Mouse (Mus musculus) MEL (cell line): ENCODE data around the gene Fam210b. TPM values are rescaled to one million over a fixed set of nuclear protein-coding genes. Genes with fewer than 3 reads are reported as not detected.

Source experiments
- DNase-seq: peaks from one replicate; pipeline ENCODE4 v3.0.0; 2011; ENCODE audit warnings: low read depth, low spot score
- H3K27ac ChIP-seq: 2 replicates; pipeline ENCODE4 v1.5.1; 2012; ENCODE audit warnings: low read depth, mild to moderate bottlenecking, control low read depth, low read length, moderate library complexity; ENCODE audit not compliant: control insufficient read depth
- H3K27me3 ChIP-seq, 2 experiments: fragments of 150-350 bp in 1 of 2; sonication (generic) in 1 of 2; 2 replicates each; pipeline ENCODE4 v1.6.1; 2012; ENCODE audit warnings: low read length in 2 of 2, mild to moderate bottlenecking in 2 of 2, improper control_type of control experiment in 1 of 2, moderate library complexity in 1 of 2; ENCODE audit not compliant: insufficient read depth in 2 of 2, control insufficient read depth in 1 of 2
- H3K36me3 ChIP-seq, 2 experiments: 2 replicates each; pipeline ENCODE4 v1.6.1; 2012 to 2014; ENCODE audit warnings: low read length in 2 of 2, improper control_type of control experiment in 1 of 2, inconsistent platforms in 1 of 2, mild to moderate bottlenecking in 1 of 2; ENCODE audit not compliant: insufficient read depth in 2 of 2, control insufficient read depth in 1 of 2
- H3K4me1 ChIP-seq, 2 experiments: fragments of 150-350 bp in 1 of 2; sonication (generic) in 1 of 2; 2 replicates each; pipeline ENCODE4 v1.6.1; 2012; ENCODE audit warnings: low read length in 2 of 2, improper control_type of control experiment in 1 of 2, mild to moderate bottlenecking in 1 of 2; ENCODE audit not compliant: insufficient read depth in 2 of 2, control insufficient read depth in 1 of 2
- H3K4me3 ChIP-seq, 2 experiments: fragments of 150-350 bp in 1 of 2; sonication (generic) in 1 of 2; 2 replicates each; pipeline ENCODE4 v1.5.1; 2012; ENCODE audit warnings: low read depth in 2 of 2, low read length in 2 of 2, mild to moderate bottlenecking in 2 of 2, moderate library complexity in 2 of 2, control low read depth in 1 of 2, improper control_type of control experiment in 1 of 2; ENCODE audit not compliant: control insufficient read depth in 1 of 2, insufficient read depth in 1 of 2
- H3K79me2 ChIP-seq: 2 replicates; pipeline ENCODE4 v1.6.1; 2012; ENCODE audit warnings: mild to moderate bottlenecking, low read length, moderate library complexity; ENCODE audit not compliant: control insufficient read depth, poor library complexity, insufficient read depth
- H3K9ac ChIP-seq: 2 replicates; pipeline ENCODE4 v1.6.1; 2012; ENCODE audit warnings: low read depth, mild to moderate bottlenecking, control low read depth, low read length, moderate library complexity; ENCODE audit not compliant: control insufficient read depth, poor library complexity, severe bottlenecking
- H3K9me3 ChIP-seq: fragments of 150-350 bp; sonication (generic); replicated peaks from 2 replicates; pipeline ENCODE4 v1.6.1; 2012; ENCODE audit warnings: mild to moderate bottlenecking, low read length, improper control_type of control experiment, moderate library complexity; ENCODE audit not compliant: insufficient read depth
- CHD2 ChIP-seq: IDR thresholded peaks from 2 replicates; pipeline ENCODE4 v1.6.1; 2011; ENCODE audit warnings: low read length, improper control_type of control experiment
- CTCF ChIP-seq, 3 experiments: IDR thresholded peaks in 2 of 3; conservative IDR thresholded peaks in 1 of 3; 2 replicates each; pipeline ENCODE4 v1.5.1; 2011 to 2012; ENCODE audit warnings: low read length in 3 of 3, low read depth in 2 of 3, mild to moderate bottlenecking in 2 of 3, improper control_type of control experiment in 1 of 3, inconsistent platforms in 1 of 3, mixed read lengths in 1 of 3, moderate library complexity in 1 of 3; ENCODE audit not compliant: control insufficient read depth in 1 of 3, insufficient read depth in 1 of 3, poor library complexity in 1 of 3, severe bottlenecking in 1 of 3
- ETS1 ChIP-seq: IDR thresholded peaks from 2 replicates; pipeline ENCODE4 v1.6.1; 2012; ENCODE audit warnings: low read depth, mild to moderate bottlenecking, inconsistent platforms, low read length, improper control_type of control experiment, moderate library complexity
- GABPA ChIP-seq: IDR thresholded peaks from 2 replicates; pipeline ENCODE4 v1.6.1; 2012; ENCODE audit warnings: low read depth, mild to moderate bottlenecking, inconsistent platforms, low read length, improper control_type of control experiment, moderate library complexity
- HCFC1 ChIP-seq: IDR thresholded peaks from 2 replicates; pipeline ENCODE4 v1.6.1; 2012; ENCODE audit warnings: low read depth, mild to moderate bottlenecking, inconsistent platforms, low read length, improper control_type of control experiment, moderate library complexity
- JUND ChIP-seq: IDR thresholded peaks from 2 replicates; pipeline ENCODE4 v1.6.1; 2011; ENCODE audit warnings: low read depth, mild to moderate bottlenecking, improper control_type of control experiment, low read length
- MAFK ChIP-seq: IDR thresholded peaks from 2 replicates; pipeline ENCODE4 v1.6.1; 2011; ENCODE audit warnings: low read depth, mild to moderate bottlenecking, low read length, improper control_type of control experiment, borderline replicate concordance
- MAX ChIP-seq: IDR thresholded peaks from 2 replicates; pipeline ENCODE4 v1.6.1; 2011; ENCODE audit warnings: low read length, improper control_type of control experiment
- MAZ ChIP-seq: IDR thresholded peaks from 2 replicates; pipeline ENCODE4 v1.6.1; 2012; ENCODE audit warnings: low read depth, mild to moderate bottlenecking, inconsistent platforms, low read length, improper control_type of control experiment
- MEF2A ChIP-seq: IDR thresholded peaks from 2 replicates; pipeline ENCODE4 v1.6.1; 2014; ENCODE audit warnings: low read depth, mild to moderate bottlenecking, inconsistent platforms, low read length, improper control_type of control experiment; ENCODE audit not compliant: poor library complexity, insufficient replicate concordance, severe bottlenecking; ENCODE audit errors: extremely low read depth
- MXI1 ChIP-seq: IDR thresholded peaks from 2 replicates; pipeline ENCODE4 v1.6.1; 2011; ENCODE audit warnings: mild to moderate bottlenecking, low read depth, low read length, improper control_type of control experiment
- MYC ChIP-seq: IDR thresholded peaks from 2 replicates; pipeline ENCODE4 v1.6.1; 2011; ENCODE audit warnings: low read depth, mild to moderate bottlenecking, low read length, improper control_type of control experiment, moderate library complexity
- NELFE ChIP-seq: IDR thresholded peaks from 2 replicates; pipeline ENCODE4 v1.6.1; 2011; ENCODE audit warnings: low read depth, low read length, improper control_type of control experiment
- NRF1 ChIP-seq: IDR thresholded peaks from 2 replicates; pipeline ENCODE4 v1.6.1; 2014; ENCODE audit warnings: low read depth, mild to moderate bottlenecking, inconsistent platforms, low read length, improper control_type of control experiment, moderate library complexity; ENCODE audit not compliant: poor library complexity, insufficient read depth, severe bottlenecking
- POLR2A ChIP-seq, 2 experiments: IDR thresholded peaks; 2 replicates each; pipeline ENCODE4 v1.6.1; 2011 to 2012; ENCODE audit warnings: low read length in 2 of 2, mild to moderate bottlenecking in 2 of 2, control low read depth in 1 of 2, improper control_type of control experiment in 1 of 2, low read depth in 1 of 2, moderate library complexity in 1 of 2; ENCODE audit not compliant: control insufficient read depth in 1 of 2, insufficient read depth in 1 of 2, poor library complexity in 1 of 2
- POLR2AphosphoS2 ChIP-seq: IDR thresholded peaks from 2 replicates; pipeline ENCODE4 v1.6.1; 2011; ENCODE audit warnings: low read length, improper control_type of control experiment
- RAD21 ChIP-seq: IDR thresholded peaks from 2 replicates; pipeline ENCODE4 v1.6.1; 2011; ENCODE audit warnings: mild to moderate bottlenecking, low read depth, low read length, improper control_type of control experiment
- RCOR1 ChIP-seq: IDR thresholded peaks from 2 replicates; pipeline ENCODE4 v1.6.1; 2012; ENCODE audit warnings: low read depth, mild to moderate bottlenecking, inconsistent platforms, low read length, improper control_type of control experiment
- SIN3A ChIP-seq: IDR thresholded peaks from 2 replicates; pipeline ENCODE4 v1.6.1; 2012; ENCODE audit warnings: low read length, improper control_type of control experiment, inconsistent platforms
- SMC3 ChIP-seq: IDR thresholded peaks from 2 replicates; pipeline ENCODE4 v1.6.1; 2011; ENCODE audit warnings: low read depth, low read length, improper control_type of control experiment
- TBP ChIP-seq: IDR thresholded peaks from 2 replicates; pipeline ENCODE4 v1.8.0; 2011; ENCODE audit warnings: low read depth, low read length, improper control_type of control experiment
- TCF12 ChIP-seq: IDR thresholded peaks from 2 replicates; pipeline ENCODE4 v1.6.1; 2014; ENCODE audit warnings: low read depth, mild to moderate bottlenecking, inconsistent platforms, low read length, improper control_type of control experiment, moderate library complexity
- UBTF ChIP-seq: IDR thresholded peaks from 2 replicates; pipeline ENCODE4 v1.6.1; 2012; ENCODE audit warnings: low read depth, mild to moderate bottlenecking, inconsistent platforms, low read length, improper control_type of control experiment, moderate library complexity, borderline replicate concordance; ENCODE audit not compliant: insufficient read depth
- USF1 ChIP-seq: IDR thresholded peaks from 2 replicates; pipeline ENCODE4 v1.6.1; 2014; ENCODE audit warnings: low read depth, mild to moderate bottlenecking, inconsistent platforms, low read length, improper control_type of control experiment, moderate library complexity
- USF2 ChIP-seq, 2 experiments: IDR thresholded peaks; 2 replicates each; pipeline ENCODE4 v1.6.1; 2011 to 2012; ENCODE audit warnings: improper control_type of control experiment in 2 of 2, low read length in 2 of 2, borderline replicate concordance in 1 of 2, inconsistent platforms in 1 of 2, low read depth in 1 of 2, mild to moderate bottlenecking in 1 of 2; ENCODE audit not compliant: insufficient read depth in 1 of 2
- ZKSCAN1 ChIP-seq: IDR thresholded peaks from 2 replicates; pipeline ENCODE4 v1.6.1; 2012; ENCODE audit warnings: low read depth, mild to moderate bottlenecking, inconsistent platforms, low read length, improper control_type of control experiment, moderate library complexity
- ZMIZ1 ChIP-seq: IDR thresholded peaks from 2 replicates; pipeline ENCODE4 v1.6.1; 2012; ENCODE audit warnings: low read depth, mild to moderate bottlenecking, inconsistent platforms, low read length, improper control_type of control experiment, moderate library complexity
- ZNF384 ChIP-seq: IDR thresholded peaks from 2 replicates; pipeline ENCODE4 v1.6.1; 2012; ENCODE audit warnings: low read depth, mild to moderate bottlenecking, inconsistent platforms, low read length, improper control_type of control experiment
- polyA plus RNA-seq, 2 experiments: library from polyadenylated mRNA; stranded (reverse) in 1 of 2; unstranded in 1 of 2; fragments of >175 nt in 1 of 2; fragments of >200 nt in 1 of 2; gene quantifications; 2 replicates each; pipeline versions ENCODE4 v1.2.1 to v1.2.4; 2012; ENCODE audit warnings: low replicate concordance in 2 of 2, low read depth in 1 of 2; ENCODE audit not compliant: insufficient read length in 2 of 2, insufficient read depth in 1 of 2, missing spikeins in 1 of 2
- total RNA-seq: library from RNA; depleted of rRNA; stranded (reverse); fragments of 300-350 nt; gene quantifications from 2 replicates; pipeline ENCODE4 v1.2.3, GENCODE M21; 2012

The Fam210b gene
- total and polyA plus RNA-seq, 3 experiments, result 3.5 to 11.4 TPM; not detected in 1

DNA sequence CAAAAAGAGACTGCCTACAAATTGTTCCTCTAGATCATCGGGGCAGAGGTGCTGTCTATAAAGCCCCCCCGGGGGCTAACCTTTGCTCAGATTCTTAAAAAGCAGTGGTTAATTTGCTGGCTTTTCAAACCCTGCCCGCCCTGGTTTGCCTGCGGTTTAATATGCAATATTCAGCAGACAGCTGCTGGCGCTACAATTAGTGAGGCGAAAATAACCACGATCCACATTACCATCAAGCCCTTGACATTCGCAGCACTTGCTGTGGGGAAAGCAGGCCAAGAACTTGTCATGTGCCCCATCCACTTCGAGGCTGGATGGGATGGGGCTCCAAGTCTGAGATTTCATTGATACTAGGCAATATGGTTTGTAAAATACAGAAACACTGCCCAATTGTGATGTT, 7.9 kb downstream of the Fam210b start:
- Histone ChIP-seq H3K4me3 (no peak overlapping the region), H3K4me1 (peaks cover 0 to 11% of the 10 kb centered on the region in 2 experiments; a peak in 3 of 4 replicates), H3K27ac (no peak overlapping the region), H3K9ac (no peak overlapping the region), H3K36me3 (peaks cover 8 to 9% of the 10 kb centered on the region in 2 experiments), H3K27me3 (no peaks in the 10 kb centered on the region), H3K79me2 (no peaks in the 10 kb centered on the region), H3K9me3 (no peaks in the 10 kb centered on the region)
- DNase-seq, result no peak
- no peak for TF ChIP-seq MAZ
- no peak for TF ChIP-seq CHD2
- no peak for TF ChIP-seq ZNF384
- TF ChIP-seq MEF2A, result no peak
- TF ChIP-seq GABPA, result no peak
- no peak for TF ChIP-seq JUND
- TF ChIP-seq ZMIZ1, result no peak
- TF ChIP-seq RAD21, result no peak
- no peak for TF ChIP-seq RCOR1
- no peak for TF ChIP-seq TBP
- TF ChIP-seq HCFC1, result no peak
- TF ChIP-seq NELFE, result no peak
- no peak for TF ChIP-seq MXI1
- TF ChIP-seq UBTF, result no peak
- TF ChIP-seq ZKSCAN1, result no peak
- TF ChIP-seq ETS1, result no peak
- no peak for TF ChIP-seq NRF1

DNA sequence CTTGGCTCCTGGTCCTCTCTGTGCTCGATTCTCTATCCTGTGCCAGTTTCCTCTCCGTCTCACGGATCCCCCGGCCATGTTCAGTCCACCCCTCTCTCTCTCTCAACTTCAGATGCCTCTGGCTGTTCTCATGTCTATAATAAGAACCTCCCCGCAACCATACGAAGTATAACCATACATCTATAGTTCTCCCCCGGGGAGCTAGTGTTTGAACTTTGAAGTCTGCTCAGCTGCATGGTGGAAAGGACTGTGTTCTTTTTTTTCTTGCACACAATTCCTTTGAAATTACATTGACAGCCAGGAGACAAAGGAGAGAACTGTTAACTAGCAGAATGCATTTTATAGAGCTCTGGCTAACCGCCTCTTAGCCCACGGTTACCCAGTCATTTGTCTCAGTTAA, 9.4 kb downstream of the Fam210b start:
- Histone ChIP-seq H3K36me3 (peaks cover 0 to 20% of the 10 kb centered on the region in 2 experiments; a peak in 3 of 4 replicates), H3K9me3 (no peaks in the 10 kb centered on the region), H3K9ac (no peak overlapping the region), H3K79me2 (no peaks in the 10 kb centered on the region), H3K27me3 (no peaks in the 10 kb centered on the region), H3K4me3 (no peak overlapping the region), H3K27ac (no peak overlapping the region), H3K4me1 (0 out of 4 replicates have a peak, but pooled peaks cover 0 to under 1% of the 10 kb centered on the region in 2 experiments)
- no peak for DNase-seq
- TF ChIP-seq RCOR1 (no peak), SIN3A (no peak), CTCF (IDR thresholded peaks at IDR 0.05 in 2 of 3, conservative IDR thresholded peaks at IDR 0.05 in 1 of 3; ENCODE audit: control insufficient read depth in 1 of 3, insufficient read depth in 1 of 3, low read depth in 2 of 3, low read length in 3 of 3, poor library complexity in 1 of 3, severe bottlenecking in 1 of 3) (no peak), UBTF (no peak), ZMIZ1 (no peak), TBP (no peak), CHD2 (no peak), MEF2A (no peak), ETS1 (no peak), POLR2AphosphoS2 (no peak; the same call in 1 of the 2 replicates), TCF12 (no peak), MAFK (no peak), GABPA (no peak), USF2 (IDR thresholded peaks at IDR 0.05; ENCODE audit: borderline replicate concordance in 1 of 2, insufficient read depth in 1 of 2, low read depth in 1 of 2, low read length in 2 of 2) (no peak), MAZ (no peak), MYC (no peak), POLR2A (IDR thresholded peaks at IDR 0.05; ENCODE audit: control insufficient read depth in 1 of 2, insufficient read depth in 1 of 2, low read depth in 1 of 2, low read length in 2 of 2, poor library complexity in 1 of 2) (no peak), MAX (no peak), USF1 (no peak), SMC3 (no peak)
